Mouse (Mus musculus): ENCODE measurements around the gene Cdca3. TPM values are rescaled to one million over a fixed set of nuclear protein-coding genes. Genes with fewer than 3 reads are reported as not detected.

Cdca3 gene
- total and polyA plus RNA-seq, 2 experiments from 2014 or later = 20.7 to 30.5 TPM

DNA sequence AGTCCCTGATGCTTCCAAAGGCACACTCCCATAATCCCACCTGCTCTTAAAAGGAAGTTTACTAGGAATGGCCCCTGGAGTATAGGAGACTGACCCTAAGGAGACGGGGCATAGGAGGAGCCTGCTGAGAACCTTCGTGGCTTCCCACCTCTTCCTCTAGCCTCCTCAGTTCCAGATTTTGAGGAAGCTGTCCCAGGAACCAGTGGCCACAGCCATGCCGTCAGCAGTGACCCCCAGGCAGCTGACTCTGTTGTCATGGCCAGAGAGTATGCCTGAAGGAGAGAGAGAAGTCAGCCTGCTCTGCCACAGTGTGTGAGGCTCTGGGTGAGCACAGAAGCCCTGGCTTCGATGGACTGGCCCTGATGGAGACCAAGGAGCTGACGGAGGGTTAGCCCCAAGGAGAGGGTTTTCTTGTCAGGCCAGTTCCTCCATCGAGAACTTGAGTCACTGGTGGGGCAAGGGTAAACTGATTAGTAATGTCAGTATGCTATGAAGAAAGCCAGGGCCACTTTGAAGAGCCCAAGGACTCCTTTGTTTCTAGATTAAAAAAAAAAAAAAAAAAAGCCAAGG is 5.2 kb downstream of the Cdca3 start:
- no peaks in the 10 kb centered on the region for H3K27me3 ChIP-seq (ENCODE audit: insufficient read depth, low read length)
- 0 out of 2 replicates have a peak, but pooled peaks cover 4% of the 10 kb centered on the region for H3K4me1 ChIP-seq (ENCODE audit: insufficient read depth)
- TF ChIP-seq CTCF (IDR thresholded peaks at IDR 0.05; ENCODE audit: low read depth) = no peak
- H3K9ac ChIP-seq = no peak overlapping the region
- 84% methylated on average over 6 of the region's 6 CpGs for WGBS
- no peak overlapping the region for H3K4me3 ChIP-seq (ENCODE audit: low read depth, low read length)
- no peaks in the 10 kb centered on the region; the same call in 1 of the 2 replicates for H3K36me3 ChIP-seq (ENCODE audit: insufficient read depth)
- H3K27ac ChIP-seq (ENCODE audit: low read depth, low read length) = no peak overlapping the region
- ATAC-seq (no peak), DNase-seq (no peak)
- H3K9me3 ChIP-seq (ENCODE audit: low read length) = no peaks in the 10 kb centered on the region
- H3K4me2 ChIP-seq (ENCODE audit: low read depth) = no peak overlapping the region

DNA sequence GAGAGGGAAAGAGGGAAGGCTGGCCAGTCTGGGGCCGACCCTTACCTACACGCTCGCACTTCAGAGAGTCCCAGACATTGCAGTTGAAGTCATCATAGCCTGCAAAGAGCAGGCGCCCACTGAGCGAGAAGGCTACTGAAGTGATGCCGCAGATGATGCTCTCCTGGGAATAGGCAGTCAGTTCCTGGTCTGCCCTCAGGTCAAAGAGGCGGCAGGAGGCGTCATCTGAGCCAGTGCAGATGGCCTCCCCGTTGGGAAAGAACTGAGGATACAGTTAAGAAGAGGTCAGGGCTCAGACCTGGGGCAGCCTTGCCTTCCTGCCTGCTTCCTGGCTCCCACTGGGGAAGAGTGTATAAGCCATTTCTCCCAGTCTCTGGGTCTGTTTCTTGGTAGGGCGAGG is 6.2 kb downstream of the Cdca3 start:
- Histone ChIP-seq H3K9ac (no peak overlapping the region), H3K9me3 (ENCODE audit: low read length) (no peaks in the 10 kb centered on the region), H3K4me1 (ENCODE audit: insufficient read depth) (0 out of 2 replicates have a peak, but pooled peaks cover under 1% of the 10 kb centered on the region), H3K27me3 (ENCODE audit: insufficient read depth, low read length) (no peaks in the 10 kb centered on the region), H3K4me2 (ENCODE audit: low read depth) (no peak overlapping the region), H3K36me3 (ENCODE audit: insufficient read depth) (no peaks in the 10 kb centered on the region; the same call in 1 of the 2 replicates), H3K27ac (ENCODE audit: low read depth, low read length) (no peak overlapping the region), H3K4me3 (ENCODE audit: low read depth, low read length) (no peak overlapping the region)
- ATAC-seq = no peak
- no peak for TF ChIP-seq CTCF (IDR thresholded peaks at IDR 0.05; ENCODE audit: low read depth)
- WGBS = 71% methylated on average over 10 of the region's 10 CpGs
- DNase-seq = no peak

DNA sequence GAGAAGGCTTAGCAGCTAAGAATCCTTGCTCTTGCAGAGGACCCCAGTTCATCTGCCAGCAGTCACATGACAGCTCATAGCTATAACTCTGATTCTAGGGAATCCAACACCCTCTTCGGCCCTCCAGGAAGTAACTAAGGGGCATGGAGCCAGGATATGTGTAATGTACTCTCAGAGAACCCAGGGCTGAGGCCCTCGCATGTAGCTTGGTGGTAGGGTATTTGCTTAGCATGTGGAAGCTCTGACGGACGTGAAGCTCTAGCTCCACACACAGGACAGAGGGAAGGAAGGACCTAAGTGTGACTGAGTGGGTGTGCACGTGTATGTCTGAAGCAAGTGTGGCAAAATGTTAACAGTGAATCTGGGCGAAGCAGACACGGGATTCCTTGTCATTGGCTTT is 7.1 kb downstream of the Cdca3 start:
- peaks cover 4% of the 10 kb centered on the region for H3K36me3 ChIP-seq (ENCODE audit: insufficient read depth)
- no peak overlapping the region for H3K27ac ChIP-seq (ENCODE audit: low read depth, low read length)
- H3K27me3 ChIP-seq (ENCODE audit: insufficient read depth, low read length) = no peaks in the 10 kb centered on the region
- ATAC-seq (no peak), DNase-seq (no peak)
- H3K4me2 ChIP-seq (ENCODE audit: low read depth) = no peak overlapping the region
- H3K4me3 ChIP-seq (ENCODE audit: low read depth, low read length) = no peak overlapping the region
- no peak for TF ChIP-seq CTCF (IDR thresholded peaks at IDR 0.05; ENCODE audit: low read depth)
- H3K9ac ChIP-seq = no peak overlapping the region
- no peaks in the 10 kb centered on the region for H3K9me3 ChIP-seq (ENCODE audit: low read length)
- no peaks in the 10 kb centered on the region for H3K4me1 ChIP-seq (ENCODE audit: insufficient read depth)
- 84% methylated on average over 7 of the region's 7 CpGs for WGBS

DNA sequence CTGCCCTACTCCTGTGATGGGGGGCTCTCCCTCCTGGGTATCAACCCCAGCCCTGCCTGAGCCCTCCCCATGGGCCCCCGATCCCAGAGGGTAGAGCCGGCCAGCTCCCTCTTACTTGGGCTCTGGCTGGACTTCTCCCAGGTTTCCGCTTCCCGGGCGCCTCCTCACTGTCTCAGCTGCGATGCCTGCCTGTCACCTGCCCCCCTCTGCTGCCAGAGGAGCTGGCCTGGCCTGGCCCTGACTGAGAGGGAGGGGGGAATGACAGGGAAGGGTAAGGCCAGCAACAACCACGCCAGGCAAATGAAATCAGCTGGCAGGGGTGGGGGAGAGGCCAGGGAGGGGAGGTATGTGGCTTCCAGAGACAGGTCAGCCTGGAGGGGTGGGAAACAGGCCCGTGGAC is 10.5 kb downstream of the Cdca3 start:
- WGBS = 9% methylated on average over 8 of the region's 8 CpGs
- Histone ChIP-seq H3K4me3 (ENCODE audit: low read depth, low read length) (no peak overlapping the region), H3K9ac (no peak overlapping the region), H3K4me1 (ENCODE audit: insufficient read depth) (no peaks in the 10 kb centered on the region), H3K36me3 (ENCODE audit: insufficient read depth) (peaks cover 15% of the 10 kb centered on the region), H3K4me2 (ENCODE audit: low read depth) (no peak overlapping the region), H3K27ac (ENCODE audit: low read depth, low read length) (no peak overlapping the region), H3K27me3 (ENCODE audit: insufficient read depth, low read length) (no peaks in the 10 kb centered on the region), H3K9me3 (ENCODE audit: low read length) (no peaks in the 10 kb centered on the region)
- no peak for ATAC-seq
- TF ChIP-seq CTCF (IDR thresholded peaks at IDR 0.05; ENCODE audit: low read depth) = no peak
- no peak for DNase-seq

DNA sequence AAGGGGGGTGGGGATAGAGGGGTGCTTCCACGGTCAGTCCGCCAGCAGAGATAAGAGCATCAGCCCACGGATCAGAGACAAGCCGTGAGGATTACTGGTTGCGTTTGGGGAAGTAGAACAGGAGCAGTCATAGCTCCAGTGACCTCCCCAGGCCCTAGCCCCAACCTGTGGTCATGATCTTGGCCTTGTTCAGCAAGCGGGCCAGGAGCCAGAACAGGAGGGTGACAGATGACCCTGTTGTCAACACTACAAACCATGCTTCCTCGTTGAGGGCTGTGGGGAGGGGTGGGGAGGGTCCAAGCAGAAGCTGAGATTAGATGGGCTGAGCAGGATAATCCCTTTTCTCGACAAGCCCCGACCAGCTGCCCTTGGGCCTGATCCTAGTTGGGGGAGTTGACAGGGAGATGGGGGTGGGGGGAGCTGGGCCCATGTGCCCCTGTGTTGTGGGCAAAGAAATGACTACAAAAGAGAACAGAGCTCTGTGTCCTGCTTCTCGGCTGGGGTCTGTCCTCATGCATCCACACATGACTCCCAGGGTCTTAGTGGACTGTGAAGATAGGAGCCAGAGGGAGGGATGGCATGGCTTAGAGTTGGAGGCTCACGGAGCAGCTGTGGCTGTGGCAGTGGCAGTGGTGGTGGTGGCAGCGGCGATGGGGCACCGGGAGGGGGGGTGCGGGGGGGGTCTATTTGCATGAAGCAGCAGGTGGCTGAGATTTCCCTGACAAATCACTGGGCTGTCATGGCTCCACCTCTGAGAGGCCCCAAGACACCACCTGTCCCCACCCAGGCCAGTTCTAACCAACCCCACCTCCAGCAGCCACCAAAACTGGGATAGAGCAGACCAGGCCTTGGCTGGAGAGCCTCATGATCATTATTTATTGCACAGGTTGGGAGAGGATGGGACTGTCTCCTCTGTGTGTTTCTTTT is 11.2 kb downstream of the Cdca3 start, which contains the start of gene Gnb3:
Gene Gnb3 (minus strand): TSS at position 35 of the 927 bp plus-strand sequence.
- peaks cover 15% of the 10 kb centered on the region for H3K36me3 ChIP-seq (ENCODE audit: insufficient read depth)
- H3K27ac ChIP-seq (ENCODE audit: low read depth, low read length) = no peak within 1 kb of the TSS
- TF ChIP-seq CTCF (IDR thresholded peaks at IDR 0.05; ENCODE audit: low read depth) = no peak
- no peak within 1 kb of the TSS for H3K4me2 ChIP-seq (ENCODE audit: low read depth)
- no peak for DNase-seq
- H3K4me3 ChIP-seq (ENCODE audit: low read depth, low read length) = no peak within 1 kb of the TSS
- no peak within 1 kb of the TSS for H3K9ac ChIP-seq
- no peaks in the 10 kb centered on the region for H3K9me3 ChIP-seq (ENCODE audit: low read length)
- 30% methylated on average over 15 of the region's 15 CpGs for WGBS
- H3K27me3 ChIP-seq (ENCODE audit: insufficient read depth, low read length) = no peaks in the 10 kb centered on the region
- no peaks in the 10 kb centered on the region for H3K4me1 ChIP-seq (ENCODE audit: insufficient read depth)
- peak; percentile 10; the same call in 1 of the 2 replicates for ATAC-seq

DNA sequence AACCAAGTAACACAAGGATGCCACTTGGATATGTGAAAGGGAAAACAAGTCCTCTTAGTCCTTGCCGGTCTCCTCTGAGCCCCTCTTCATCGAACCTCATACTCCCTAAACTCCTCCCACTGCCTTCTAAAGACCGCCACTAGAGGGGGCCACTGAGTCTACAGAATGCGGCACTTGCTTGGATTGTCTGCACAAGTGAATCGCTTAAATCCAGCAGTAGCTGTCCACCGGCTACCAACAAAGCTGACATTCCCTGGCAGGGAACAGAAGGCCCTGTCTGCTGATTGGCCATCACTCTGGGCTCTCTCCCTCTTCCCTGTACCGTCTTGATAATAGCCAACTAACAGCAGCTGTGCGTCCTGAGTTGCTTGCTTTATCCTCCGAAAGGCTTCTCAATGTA is 18.0 kb downstream of the Cdca3 start:
- peak; percentile 91 for ATAC-seq
- peak; percentile 99 for TF ChIP-seq CTCF (IDR thresholded peaks at IDR 0.05; ENCODE audit: low read depth)
- peaks cover 18% of the 10 kb centered on the region for H3K36me3 ChIP-seq (ENCODE audit: insufficient read depth)
- H3K9ac ChIP-seq = no peak overlapping the region
- H3K27ac ChIP-seq (ENCODE audit: low read depth, low read length) = peak overlapping the region; percentile 11; the same call in 1 of the 2 replicates
- DNase-seq = peak; percentile 97
- H3K27me3 ChIP-seq (ENCODE audit: insufficient read depth, low read length) = no peaks in the 10 kb centered on the region
- no peaks in the 10 kb centered on the region for H3K4me1 ChIP-seq (ENCODE audit: insufficient read depth)
- WGBS = 3% methylated on average over 9 of the region's 9 CpGs
- H3K4me3 ChIP-seq (ENCODE audit: low read depth, low read length) = no peak overlapping the region
- H3K9me3 ChIP-seq (ENCODE audit: low read length) = no peaks in the 10 kb centered on the region
- H3K4me2 ChIP-seq (ENCODE audit: low read depth) = 0 out of 2 replicates have a peak overlapping the region, but pooled peaks have one; percentile 5

DNA sequence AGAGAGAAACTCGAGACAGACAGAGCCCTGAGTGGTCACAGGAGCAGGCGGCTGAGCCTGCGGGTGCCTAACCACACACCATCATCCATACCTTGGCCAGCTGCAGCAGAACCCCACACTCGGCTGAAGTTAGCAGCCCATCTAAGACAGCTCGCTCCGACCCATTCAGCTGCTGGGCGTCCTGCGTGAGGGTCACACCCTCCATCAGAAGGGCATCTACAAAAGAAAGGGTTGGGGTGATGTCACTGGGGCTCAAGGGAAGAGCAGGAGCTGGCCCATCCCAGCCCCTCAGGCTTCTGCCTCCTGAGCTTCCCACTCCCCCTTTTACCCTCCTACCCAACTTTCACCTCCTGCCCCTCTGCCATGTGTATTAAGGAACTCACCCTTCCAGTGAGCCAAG is 21.2 kb downstream of the Cdca3 start:
- Histone ChIP-seq H3K4me1 (ENCODE audit: insufficient read depth) (no peaks in the 10 kb centered on the region), H3K4me3 (ENCODE audit: low read depth, low read length) (no peak overlapping the region), H3K36me3 (ENCODE audit: insufficient read depth) (peaks cover 26% of the 10 kb centered on the region), H3K27ac (ENCODE audit: low read depth, low read length) (no peak overlapping the region), H3K4me2 (ENCODE audit: low read depth) (no peak overlapping the region), H3K9me3 (ENCODE audit: low read length) (no peaks in the 10 kb centered on the region), H3K27me3 (ENCODE audit: insufficient read depth, low read length) (no peaks in the 10 kb centered on the region), H3K9ac (no peak overlapping the region)
- 59% methylated on average over 8 of the region's 8 CpGs for WGBS
- ATAC-seq = no peak
- no peak for DNase-seq
- no peak for TF ChIP-seq CTCF (IDR thresholded peaks at IDR 0.05; ENCODE audit: low read depth)
